Mouse (Mus musculus): ENCODE data around the gene Slc24a4. TPM values are rescaled to one million over a fixed set of nuclear protein-coding genes. Genes with fewer than 3 reads are reported as not detected.

The Slc24a4 gene
- total and polyA plus RNA-seq, 3 experiments, result 0.23 to 0.69 (median 0.34) TPM

GRCm38 (mm10) chr12:102105990-102106389 is 22.5 kb upstream of the Slc24a4 start:
- Histone ChIP-seq H3K79me2 (replicated peaks; ENCODE audit: control insufficient read depth, extremely low read depth, insufficient read depth, poor library complexity, severe bottlenecking) (no peaks in the 10 kb centered on the region), H3K36me3 (replicated peaks in 1 of 2; ENCODE audit: control insufficient read depth in 1 of 2, insufficient read depth in 1 of 2, low read length in 1 of 2) (no peaks in the 10 kb centered on the region), H3K27me3 (replicated peaks) (no peaks in the 10 kb centered on the region), H3K9me3 (replicated peaks; ENCODE audit: low read length) (no peaks in the 10 kb centered on the region), H3K4me2 (ENCODE audit: insufficient read depth, low read depth, poor library complexity, severe bottlenecking) (no peak overlapping the region), H3K4me1 (ENCODE audit: control insufficient read depth in 1 of 2, insufficient read depth in 2 of 2) (peaks cover 9 to 16% of the 10 kb centered on the region in 2 experiments; a peak in 3 of 4 replicates), H3K9ac (ENCODE audit: insufficient read depth, low read depth) (no peak overlapping the region), H3K27ac (ENCODE audit: insufficient read depth, low read depth) (no peak overlapping the region), H3K4me3 (replicated peaks in 1 of 3; ENCODE audit: low read depth in 2 of 3, low read length in 2 of 3, poor library complexity in 1 of 3) (no peak overlapping the region)
- DNase-seq (ENCODE audit: extremely low read depth), result no peak
- dilution Hi-C loops (cut with MboI; ENCODE audit: extremely low pct_ligation_motif_present, extremely low pct_unique_long_range_greater_than_20kb, low sequenced_read_pairs) (no loop called here), in situ Hi-C loops (cut with MboI; ENCODE audit: low pct_ligation_motif_present, low pct_unique_long_range_greater_than_20kb, low sequenced_read_pairs) (no loop called here)
- TF ChIP-seq JUN (IDR thresholded peaks at IDR 0.05; ENCODE audit: insufficient read depth, low read depth, low read length), result no peak
- TF ChIP-seq MXI1 (IDR thresholded peaks at IDR 0.05; ENCODE audit: low read depth, low read length), result no peak

GRCm38 (mm10) chr12:102108851-102109250 is 19.7 kb upstream of the Slc24a4 start:
- Histone ChIP-seq H3K36me3 (replicated peaks in 1 of 2; ENCODE audit: control insufficient read depth in 1 of 2, insufficient read depth in 1 of 2, low read length in 1 of 2) (no peaks in the 10 kb centered on the region), H3K4me3 (replicated peaks in 1 of 3; ENCODE audit: low read depth in 2 of 3, low read length in 2 of 3, poor library complexity in 1 of 3) (no peak overlapping the region), H3K79me2 (replicated peaks; ENCODE audit: control insufficient read depth, extremely low read depth, insufficient read depth, poor library complexity, severe bottlenecking) (no peaks in the 10 kb centered on the region), H3K27ac (ENCODE audit: insufficient read depth, low read depth) (no peak overlapping the region), H3K4me2 (ENCODE audit: insufficient read depth, low read depth, poor library complexity, severe bottlenecking) (no peak overlapping the region), H3K9me3 (replicated peaks; ENCODE audit: low read length) (no peaks in the 10 kb centered on the region), H3K27me3 (replicated peaks) (no peaks in the 10 kb centered on the region), H3K4me1 (ENCODE audit: control insufficient read depth in 1 of 2, insufficient read depth in 2 of 2) (peaks cover 4 to 16% of the 10 kb centered on the region in 2 experiments; a peak in 3 of 4 replicates), H3K9ac (ENCODE audit: insufficient read depth, low read depth) (no peak overlapping the region)
- in situ Hi-C loops (cut with MboI; ENCODE audit: low pct_ligation_motif_present, low pct_unique_long_range_greater_than_20kb, low sequenced_read_pairs), result no loop called here
- dilution Hi-C loops (cut with MboI; ENCODE audit: extremely low pct_ligation_motif_present, extremely low pct_unique_long_range_greater_than_20kb, low sequenced_read_pairs), result no loop called here
- peak; percentile 46 for DNase-seq (ENCODE audit: extremely low read depth)
- peak; percentile 87 for TF ChIP-seq ETS1 (conservative IDR thresholded peaks at IDR 0.05; ENCODE audit: low read depth, low read length)
- 0 out of 2 replicates have a peak, but pooled peaks have one; percentile 31 for TF ChIP-seq MAFK (IDR thresholded peaks at IDR 0.05; ENCODE audit: insufficient replicate concordance, low read length)
- peak; percentile 81 for TF ChIP-seq IRF4 (IDR thresholded peaks at IDR 0.05; ENCODE audit: low read depth, low read length)
- TF ChIP-seq E2F4 (IDR thresholded peaks at IDR 0.05; ENCODE audit: insufficient replicate concordance, low read depth, low read length), result no peak
- 0 out of 2 replicates have a peak, but pooled peaks have one; percentile 44 for TF ChIP-seq TCF12 (IDR thresholded peaks at IDR 0.05; ENCODE audit: low read depth, low read length)
- TF ChIP-seq ZKSCAN1 (IDR thresholded peaks at IDR 0.05; ENCODE audit: borderline replicate concordance, low read depth, low read length), result no peak
- no peak for TF ChIP-seq HCFC1 (IDR thresholded peaks at IDR 0.05; ENCODE audit: low read depth, low read length)
- no peak for TF ChIP-seq NELFE (IDR thresholded peaks at IDR 0.05; ENCODE audit: low read depth, low read length)
- TF ChIP-seq USF2 (conservative IDR thresholded peaks at IDR 0.05; ENCODE audit: low read depth, low read length), result no peak
- no peak for TF ChIP-seq RAD21 (IDR thresholded peaks at IDR 0.05; ENCODE audit: low read depth, low read length)
- TF ChIP-seq EP300 (IDR thresholded peaks at IDR 0.05; ENCODE audit: low read length), result peak; percentile 86
- TF ChIP-seq KAT2A (IDR thresholded peaks at IDR 0.05; ENCODE audit: insufficient replicate concordance, low read length), result no peak
- TF ChIP-seq MAX (IDR thresholded peaks at IDR 0.05; ENCODE audit: low read length), result no peak
- peak; percentile 70 for TF ChIP-seq JUND (conservative IDR thresholded peaks at IDR 0.05; ENCODE audit: low read depth, low read length)
- TF ChIP-seq JUN (IDR thresholded peaks at IDR 0.05; ENCODE audit: insufficient read depth, low read depth, low read length), result peak; percentile 53; the same call in 1 of the 2 replicates
- TF ChIP-seq BHLHE40 (IDR thresholded peaks at IDR 0.05; ENCODE audit: low read depth, low read length), result 0 out of 2 replicates have a peak, but pooled peaks have one; percentile 19
- TF ChIP-seq ZNF384 (IDR thresholded peaks at IDR 0.05; ENCODE audit: low read depth, low read length), result peak; percentile 92
- TF ChIP-seq MEF2A (IDR thresholded peaks at IDR 0.05; ENCODE audit: borderline replicate concordance, low read depth, low read length), result peak; percentile 59; the same call in 1 of the 2 replicates
